Mouse (Mus musculus) ES-Bruce4 (cell line): Measurements from ENCODE around the gene Slc25a35. TPM values are rescaled to one million over a fixed set of nuclear protein-coding genes. Genes with fewer than 3 reads are reported as not detected.
A peak's percentile ranks its signal among the peaks of the same experiment; 100 is the strongest.

Source experiments
- H3K27ac ChIP-seq: 2 replicates; pipeline ENCODE4 v1.5.1; 2012; ENCODE audit warnings: low read length, inconsistent platforms; ENCODE audit not compliant: insufficient read depth
- H3K27me3 ChIP-seq: 2 replicates; pipeline ENCODE4 v1.6.1; 2012; ENCODE audit warnings: mild to moderate bottlenecking, low read length, inconsistent platforms; ENCODE audit not compliant: control insufficient read depth, poor library complexity, insufficient read depth, severe bottlenecking
- H3K36me3 ChIP-seq: 2 replicates; pipeline ENCODE4 v1.6.1; 2012; ENCODE audit warnings: inconsistent platforms, mild to moderate bottlenecking, low read length, moderate library complexity; ENCODE audit not compliant: control insufficient read depth, poor library complexity, insufficient read depth, severe bottlenecking
- H3K4me1 ChIP-seq: one replicate; pipeline ENCODE4 v1.8.1; 2011; ENCODE audit warnings: low read length; ENCODE audit not compliant: control insufficient read depth, insufficient read depth
- H3K4me3 ChIP-seq: 2 replicates; pipeline ENCODE4 v1.5.1; 2011; ENCODE audit warnings: low read depth, mild to moderate bottlenecking, low read length
- H3K9ac ChIP-seq: 2 replicates; pipeline ENCODE4 v1.6.1; 2012; ENCODE audit warnings: low read depth, mild to moderate bottlenecking, inconsistent platforms; ENCODE audit not compliant: poor library complexity, severe bottlenecking
- H3K9me3 ChIP-seq: replicated peaks from 2 replicates; pipeline ENCODE4 v1.6.1; 2012; ENCODE audit warnings: mild to moderate bottlenecking, low read length, inconsistent platforms; ENCODE audit not compliant: control insufficient read depth, poor library complexity, insufficient read depth, severe bottlenecking
- CTCF ChIP-seq: IDR thresholded peaks from one replicate; pipeline ENCODE4 v1.8.1; 2011; ENCODE audit warnings: low read depth, low read length
- EP300 ChIP-seq: IDR thresholded peaks from 2 replicates; pipeline ENCODE4 v1.6.1; 2011; ENCODE audit warnings: low read depth, low read length; ENCODE audit not compliant: insufficient read depth
- POLR2A ChIP-seq: IDR thresholded peaks from one replicate; pipeline ENCODE4 v1.8.1; 2011; ENCODE audit warnings: low read length; ENCODE audit not compliant: insufficient read depth
- polyA plus RNA-seq: library from polyadenylated mRNA; stranded (reverse); fragments of >200 nt; gene quantifications from 2 replicates; pipeline ENCODE4 v1.2.4, GENCODE M21; 2011; ENCODE audit warnings: low read depth; ENCODE audit not compliant: missing spikeins, insufficient read depth, insufficient read length

Gene Slc25a35
- polyA plus RNA-seq, 1 experiment = 3.4 TPM

- TF ChIP-seq POLR2A (no peak), EP300 (no peak), CTCF (no peak)
- Histone ChIP-seq H3K36me3 (no peaks in the 10 kb centered on the region), H3K4me3 (no peak overlapping the region), H3K4me1 (no peaks in the 10 kb centered on the region), H3K27ac (no peak overlapping the region), H3K9ac (no peak overlapping the region), H3K27me3 (no peaks in the 10 kb centered on the region), H3K9me3 (no peaks in the 10 kb centered on the region)
Observed at GRCm38 (mm10) chr11:68946001-68946400, 21.9 kb upstream of the Slc25a35 start.

- Histone ChIP-seq H3K27me3 (no peaks in the 10 kb centered on the region), H3K9me3 (no peaks in the 10 kb centered on the region), H3K27ac (no peak overlapping the region), H3K36me3 (no peaks in the 10 kb centered on the region), H3K4me1 (no peaks in the 10 kb centered on the region), H3K4me3 (no peak overlapping the region), H3K9ac (no peak overlapping the region)
- TF ChIP-seq CTCF (no peak), POLR2A (no peak), EP300 (no peak)
Observed at GRCm38 (mm10) chr11:68946806-68947440, 21.0 kb upstream of the Slc25a35 start.

- TF ChIP-seq POLR2A = no peak
- TF ChIP-seq CTCF = no peak
- no peak for TF ChIP-seq EP300
- no peaks in the 10 kb centered on the region for H3K4me1 ChIP-seq
- no peaks in the 10 kb centered on the region for H3K36me3 ChIP-seq
- no peak overlapping the region for H3K9ac ChIP-seq
- no peak overlapping the region for H3K27ac ChIP-seq
- H3K9me3 ChIP-seq = no peaks in the 10 kb centered on the region
- H3K27me3 ChIP-seq = no peaks in the 10 kb centered on the region
- H3K4me3 ChIP-seq = 0 out of 2 replicates have a peak overlapping the region, but pooled peaks have one; percentile 2
Observed at GRCm38 (mm10) chr11:68947542-68947993, 20.4 kb upstream of the Slc25a35 start.

- H3K9ac ChIP-seq = peak overlapping the region; percentile 27
- H3K36me3 ChIP-seq = no peaks in the 10 kb centered on the region
- H3K9me3 ChIP-seq = no peaks in the 10 kb centered on the region
- TF ChIP-seq EP300 (no peak), POLR2A (no peak)
- H3K27ac ChIP-seq = no peak overlapping the region
- H3K4me3 ChIP-seq = peak overlapping the region; percentile 76
- no peaks in the 10 kb centered on the region for H3K27me3 ChIP-seq
- peaks cover 2% of the 10 kb centered on the region for H3K4me1 ChIP-seq
Observed at GRCm38 (mm10) chr11:68953903-68954302, 14.0 kb upstream of the Slc25a35 start.

GRCm38 (mm10) chr11:68954408-68954807 is 13.5 kb upstream of the Slc25a35 start:
- Histone ChIP-seq H3K4me3 (peak overlapping the region; percentile 76), H3K9me3 (no peaks in the 10 kb centered on the region), H3K27me3 (no peaks in the 10 kb centered on the region), H3K27ac (no peak overlapping the region), H3K9ac (peak overlapping the region; percentile 27), H3K36me3 (no peaks in the 10 kb centered on the region), H3K4me1 (peaks cover 2% of the 10 kb centered on the region)
- TF ChIP-seq EP300 = no peak
- TF ChIP-seq POLR2A = no peak
- no peak for TF ChIP-seq CTCF

- TF ChIP-seq CTCF = no peak
- TF ChIP-seq POLR2A = no peak
- TF ChIP-seq EP300 = no peak
- Histone ChIP-seq H3K9me3 (no peaks in the 10 kb centered on the region), H3K9ac (no peak overlapping the region), H3K27me3 (no peaks in the 10 kb centered on the region), H3K4me1 (peaks cover 2% of the 10 kb centered on the region), H3K4me3 (no peak overlapping the region), H3K36me3 (no peaks in the 10 kb centered on the region), H3K27ac (no peak overlapping the region)
Observed at GRCm38 (mm10) chr11:68955473-68955872, 12.5 kb upstream of the Slc25a35 start.
